Mouse (Mus musculus): ENCODE data around the gene 5830473C10Rik.

- no peak for TF ChIP-seq CTCF (IDR thresholded peaks at IDR 0.05; ENCODE audit: extremely low read depth, insufficient read length, insufficient replicate concordance, low read depth, low read length)
- TF ChIP-seq POLR2A (IDR thresholded peaks at IDR 0.05; ENCODE audit: low read depth, low read length), result no peak
Observed at GRCm38 (mm10) chr5:90579556-90579955, 18.6 kb downstream of the 5830473C10Rik start.
